Mouse (Mus musculus): ENCODE results near the gene Nemp2. TPM values are rescaled to one million over a fixed set of nuclear protein-coding genes. Genes with fewer than 3 reads are reported as not detected.
A peak's percentile ranks its signal among the peaks of the same experiment; 100 is the strongest.

The Nemp2 gene
- polyA plus RNA-seq, 1 experiment from 2014 or later = 12.3 TPM

- 66% methylated on average over 6 of the region's 6 CpGs for WGBS
- H3K9ac ChIP-seq (ENCODE audit: low read length) = no peak overlapping the region
- DNase-seq (ENCODE audit: low spot score) (no peak), ATAC-seq (replicated peaks; ENCODE audit: low FRiP score, low TSS enrichment, low read depth) (no peak)
- H3K4me3 ChIP-seq (ENCODE audit: low read depth, low read length) = no peak overlapping the region
- peaks cover 38% of the 10 kb centered on the region for H3K36me3 ChIP-seq (ENCODE audit: control insufficient read depth, insufficient read depth, low read length)
- no peaks in the 10 kb centered on the region for H3K9me3 ChIP-seq (ENCODE audit: control insufficient read depth, low read length)
- H3K4me1 ChIP-seq (replicated peaks; ENCODE audit: control insufficient read depth, insufficient read depth, low read length) = no peaks in the 10 kb centered on the region
- no peak overlapping the region for H3K27ac ChIP-seq (ENCODE audit: low read depth)
- no peaks in the 10 kb centered on the region for H3K27me3 ChIP-seq (replicated peaks; ENCODE audit: control insufficient read depth, insufficient read depth, low read length)
- no peak overlapping the region for H3K4me2 ChIP-seq (ENCODE audit: low read length)
Measured at GRCm38 (mm10) chr1:52640266-52640665, 9.8 kb downstream of the Nemp2 start.

- H3K9me3 ChIP-seq (ENCODE audit: control insufficient read depth, low read length) = no peaks in the 10 kb centered on the region
- DNase-seq (ENCODE audit: low spot score) = no peak
- ATAC-seq (replicated peaks; ENCODE audit: low FRiP score, low TSS enrichment, low read depth) = no peak
Measured at GRCm38 (mm10) chr1:52640736-52641135, 10.2 kb downstream of the Nemp2 start.

GRCm38 (mm10) chr1:52648153-52649027 is 17.9 kb downstream of the Nemp2 start:
- ATAC-seq (replicated peaks; ENCODE audit: low FRiP score, low TSS enrichment, low read depth) = peak; percentile 64; the same call in 1 of the 2 replicates
- no peak overlapping the region for H3K4me2 ChIP-seq (ENCODE audit: low read length)
- H3K27ac ChIP-seq (ENCODE audit: low read depth) = no peak overlapping the region
- peak; percentile 72 for DNase-seq (ENCODE audit: low spot score)
- H3K9ac ChIP-seq (ENCODE audit: low read length) = no peak overlapping the region
- H3K27me3 ChIP-seq (replicated peaks; ENCODE audit: control insufficient read depth, insufficient read depth, low read length) = no peaks in the 10 kb centered on the region
- WGBS = 82% methylated on average over 11 of the region's 11 CpGs
- H3K4me3 ChIP-seq (ENCODE audit: low read depth, low read length) = no peak overlapping the region
- H3K9me3 ChIP-seq (ENCODE audit: control insufficient read depth, low read length) = no peaks in the 10 kb centered on the region
- H3K4me1 ChIP-seq (replicated peaks; ENCODE audit: control insufficient read depth, insufficient read depth, low read length) = peaks cover 4% of the 10 kb centered on the region; the same call in 1 of the 2 replicates
- peaks cover 20% of the 10 kb centered on the region for H3K36me3 ChIP-seq (ENCODE audit: control insufficient read depth, insufficient read depth, low read length)

More at GRCm38 (mm10) chr1:52640736-52641135, 10.2 kb downstream of the Nemp2 start:
- H3K36me3 ChIP-seq (ENCODE audit: control insufficient read depth, insufficient read depth, low read length) = peaks cover 42% of the 10 kb centered on the region
- no peak overlapping the region for H3K27ac ChIP-seq (ENCODE audit: low read depth)
- H3K9ac ChIP-seq (ENCODE audit: low read length) = no peak overlapping the region
- H3K27me3 ChIP-seq (replicated peaks; ENCODE audit: control insufficient read depth, insufficient read depth, low read length) = no peaks in the 10 kb centered on the region
- 84% methylated on average over 4 of the region's 4 CpGs for WGBS
- H3K4me1 ChIP-seq (replicated peaks; ENCODE audit: control insufficient read depth, insufficient read depth, low read length) = no peaks in the 10 kb centered on the region
- H3K4me3 ChIP-seq (ENCODE audit: low read depth, low read length) = no peak overlapping the region
- no peak overlapping the region for H3K4me2 ChIP-seq (ENCODE audit: low read length)

GRCm38 (mm10) chr1:52650066-52650465 is 19.6 kb downstream of the Nemp2 start:
- WGBS = 92% methylated on average over 5 of the region's 5 CpGs
- DNase-seq (ENCODE audit: low spot score) (no peak), ATAC-seq (replicated peaks; ENCODE audit: low FRiP score, low TSS enrichment, low read depth) (no peak)
- Histone ChIP-seq H3K9me3 (ENCODE audit: control insufficient read depth, low read length) (no peaks in the 10 kb centered on the region), H3K9ac (ENCODE audit: low read length) (no peak overlapping the region), H3K4me1 (replicated peaks; ENCODE audit: control insufficient read depth, insufficient read depth, low read length) (peaks cover 4% of the 10 kb centered on the region; the same call in 1 of the 2 replicates), H3K36me3 (ENCODE audit: control insufficient read depth, insufficient read depth, low read length) (peaks cover 20% of the 10 kb centered on the region), H3K4me2 (ENCODE audit: low read length) (no peak overlapping the region), H3K27me3 (replicated peaks; ENCODE audit: control insufficient read depth, insufficient read depth, low read length) (no peaks in the 10 kb centered on the region), H3K4me3 (ENCODE audit: low read depth, low read length) (no peak overlapping the region), H3K27ac (ENCODE audit: low read depth) (no peak overlapping the region)

GRCm38 (mm10) chr1:52652601-52653253 is 22.2 kb downstream of the Nemp2 start:
- H3K4me3 ChIP-seq (ENCODE audit: low read depth, low read length) = no peak overlapping the region
- ATAC-seq (replicated peaks; ENCODE audit: low FRiP score, low TSS enrichment, low read depth) (0 out of 2 replicates have a peak, but pooled peaks have one; percentile 36), DNase-seq (ENCODE audit: low spot score) (peak; percentile 12)
- no peak overlapping the region for H3K4me2 ChIP-seq (ENCODE audit: low read length)
- H3K4me1 ChIP-seq (replicated peaks; ENCODE audit: control insufficient read depth, insufficient read depth, low read length) = peaks cover 4% of the 10 kb centered on the region; the same call in 1 of the 2 replicates
- WGBS = 65% methylated on average over 3 of the region's 3 CpGs
- H3K27ac ChIP-seq (ENCODE audit: low read depth) = no peak overlapping the region
- H3K9ac ChIP-seq (ENCODE audit: low read length) = no peak overlapping the region
- no peaks in the 10 kb centered on the region for H3K9me3 ChIP-seq (ENCODE audit: control insufficient read depth, low read length)
- H3K36me3 ChIP-seq (ENCODE audit: control insufficient read depth, insufficient read depth, low read length) = peaks cover 12% of the 10 kb centered on the region
- H3K27me3 ChIP-seq (replicated peaks; ENCODE audit: control insufficient read depth, insufficient read depth, low read length) = no peaks in the 10 kb centered on the region

- WGBS = 83% methylated on average over 1 of the region's 1 CpGs
- DNase-seq (ENCODE audit: low spot score) (no peak), ATAC-seq (replicated peaks; ENCODE audit: low FRiP score, low TSS enrichment, low read depth) (no peak)
Measured at GRCm38 (mm10) chr1:52653366-52653765, 22.9 kb downstream of the Nemp2 start.

GRCm38 (mm10) chr1:52655153-52655552 is 24.6 kb downstream of the Nemp2 start:
- no peak for DNase-seq (ENCODE audit: low spot score)
- H3K36me3 ChIP-seq (ENCODE audit: control insufficient read depth, insufficient read depth, low read length) = no peaks in the 10 kb centered on the region; the same call in 1 of the 2 replicates
- ATAC-seq (replicated peaks; ENCODE audit: low FRiP score, low TSS enrichment, low read depth) = no peak
- 83% methylated on average over 4 of the region's 4 CpGs for WGBS
- H3K27ac ChIP-seq (ENCODE audit: low read depth) = no peak overlapping the region
- H3K4me1 ChIP-seq (replicated peaks; ENCODE audit: control insufficient read depth, insufficient read depth, low read length) = peaks cover 4% of the 10 kb centered on the region; the same call in 1 of the 2 replicates
- no peak overlapping the region for H3K4me2 ChIP-seq (ENCODE audit: low read length)
- H3K9ac ChIP-seq (ENCODE audit: low read length) = no peak overlapping the region
- no peaks in the 10 kb centered on the region for H3K27me3 ChIP-seq (replicated peaks; ENCODE audit: control insufficient read depth, insufficient read depth, low read length)
- no peak overlapping the region for H3K4me3 ChIP-seq (ENCODE audit: low read depth, low read length)
- no peaks in the 10 kb centered on the region for H3K9me3 ChIP-seq (ENCODE audit: control insufficient read depth, low read length)

More at GRCm38 (mm10) chr1:52653366-52653765, 22.9 kb downstream of the Nemp2 start:
- no peak overlapping the region for H3K4me2 ChIP-seq (ENCODE audit: low read length)
- H3K9ac ChIP-seq (ENCODE audit: low read length) = no peak overlapping the region
- H3K27me3 ChIP-seq (replicated peaks; ENCODE audit: control insufficient read depth, insufficient read depth, low read length) = no peaks in the 10 kb centered on the region
- no peaks in the 10 kb centered on the region for H3K9me3 ChIP-seq (ENCODE audit: control insufficient read depth, low read length)
- H3K4me1 ChIP-seq (replicated peaks; ENCODE audit: control insufficient read depth, insufficient read depth, low read length) = peaks cover 4% of the 10 kb centered on the region; the same call in 1 of the 2 replicates
- H3K27ac ChIP-seq (ENCODE audit: low read depth) = no peak overlapping the region
- peaks cover 12% of the 10 kb centered on the region for H3K36me3 ChIP-seq (ENCODE audit: control insufficient read depth, insufficient read depth, low read length)
- no peak overlapping the region for H3K4me3 ChIP-seq (ENCODE audit: low read depth, low read length)

- ATAC-seq (replicated peaks; ENCODE audit: low FRiP score, low TSS enrichment, low read depth) (no peak), DNase-seq (ENCODE audit: low spot score) (no peak)
- no peak overlapping the region for H3K4me3 ChIP-seq (ENCODE audit: low read depth, low read length)
- no peak overlapping the region for H3K9ac ChIP-seq (ENCODE audit: low read length)
- WGBS = 83% methylated on average over 7 of the region's 7 CpGs
- H3K9me3 ChIP-seq (ENCODE audit: control insufficient read depth, low read length) = no peaks in the 10 kb centered on the region
- H3K27me3 ChIP-seq (replicated peaks; ENCODE audit: control insufficient read depth, insufficient read depth, low read length) = no peaks in the 10 kb centered on the region
- no peak overlapping the region for H3K27ac ChIP-seq (ENCODE audit: low read depth)
- 0 out of 2 replicates have a peak, but pooled peaks cover 3% of the 10 kb centered on the region for H3K4me1 ChIP-seq (replicated peaks; ENCODE audit: control insufficient read depth, insufficient read depth, low read length)
- H3K4me2 ChIP-seq (ENCODE audit: low read length) = no peak overlapping the region
- no peaks in the 10 kb centered on the region for H3K36me3 ChIP-seq (ENCODE audit: control insufficient read depth, insufficient read depth, low read length)
Measured at GRCm38 (mm10) chr1:52658160-52658559, 27.7 kb downstream of the Nemp2 start.
